Mouse (Mus musculus) bone marrow, adult 2 months (tissue): ENCODE data around the gene Crabp2.

ENCODE experiments used
- CTCF ChIP-seq: fragments of 200-500 bp; IDR thresholded peaks from 2 replicates; pipeline ENCODE4 v1.5.1; 2011; ENCODE audit warnings: low read length, control low read depth; ENCODE audit not compliant: control insufficient read depth, insufficient read depth
- POLR2A ChIP-seq: fragments of 200-500 bp; IDR thresholded peaks from 2 replicates; pipeline ENCODE4 v1.6.1; 2011; ENCODE audit warnings: low read depth, mild to moderate bottlenecking, control low read depth, low read length, borderline replicate concordance; ENCODE audit not compliant: control insufficient read depth

DNA sequence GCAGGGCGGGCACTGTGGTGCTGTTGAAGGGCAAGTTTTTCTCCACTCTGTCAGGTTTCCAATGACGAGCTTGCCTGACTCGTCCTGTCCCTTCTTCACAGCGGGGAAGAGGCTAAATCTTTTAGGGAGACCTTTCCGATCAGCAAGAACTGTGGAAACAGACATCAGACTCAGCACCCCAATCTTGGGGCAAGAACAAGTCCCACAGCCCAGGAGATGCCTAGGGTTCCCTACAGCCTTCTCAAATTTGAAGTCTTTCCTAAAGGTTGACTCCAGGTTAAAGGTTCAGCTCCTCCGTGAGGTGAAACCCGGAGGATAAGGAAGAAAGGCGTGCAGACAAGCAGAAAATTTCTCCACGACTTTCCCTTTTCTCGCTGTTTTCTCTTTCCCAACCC, 11.7 kb downstream of the Crabp2 start:
- TF ChIP-seq POLR2A: no peak
- no peak for TF ChIP-seq CTCF
